Mouse (Mus musculus): ENCODE data around the gene Mlip. TPM values are rescaled to one million over a fixed set of nuclear protein-coding genes. Genes with fewer than 3 reads are reported as not detected.

Mlip gene
- polyA plus RNA-seq, 1 experiment from 2014 or later: 0.32 TPM

GRCm38 (mm10) chr9:77386751-77387150 lies 34.0 kb upstream of the Mlip start:
- ATAC-seq (ENCODE audit: low FRiP score, low TSS enrichment) (no peak), DNase-seq (ENCODE audit: low spot score) (no peak)
- Histone ChIP-seq H3K27me3 (ENCODE audit: control insufficient read depth, insufficient read depth, low read length) (no peaks in the 10 kb centered on the region), H3K9me3 (ENCODE audit: control insufficient read depth, low read length) (no peaks in the 10 kb centered on the region), H3K4me3 (ENCODE audit: low read depth, low read length) (no peak overlapping the region), H3K9ac (ENCODE audit: low read length) (no peak overlapping the region), H3K4me1 (replicated peaks; ENCODE audit: control insufficient read depth, insufficient read depth) (no peaks in the 10 kb centered on the region), H3K4me2 (replicated peaks; ENCODE audit: low read depth) (no peak overlapping the region), H3K36me3 (ENCODE audit: control insufficient read depth, insufficient read depth, low read length) (no peaks in the 10 kb centered on the region), H3K27ac (replicated peaks) (no peak overlapping the region)
- TF ChIP-seq EP300 (optimal IDR thresholded peaks at IDR 0.05): no peak
- TF ChIP-seq CTCF (IDR thresholded peaks at IDR 0.05; ENCODE audit: low read depth): peak; percentile 74
- 21% methylated on average over 1 of the region's 1 CpGs for WGBS

- Histone ChIP-seq H3K36me3 (ENCODE audit: control insufficient read depth, insufficient read depth, low read length) (no peaks in the 10 kb centered on the region), H3K4me3 (ENCODE audit: low read depth, low read length) (no peak overlapping the region), H3K27me3 (ENCODE audit: control insufficient read depth, insufficient read depth, low read length) (no peaks in the 10 kb centered on the region), H3K4me1 (replicated peaks; ENCODE audit: control insufficient read depth, insufficient read depth) (no peaks in the 10 kb centered on the region), H3K9me3 (ENCODE audit: control insufficient read depth, low read length) (no peaks in the 10 kb centered on the region), H3K27ac (replicated peaks) (no peak overlapping the region), H3K4me2 (replicated peaks; ENCODE audit: low read depth) (no peak overlapping the region), H3K9ac (ENCODE audit: low read length) (no peak overlapping the region)
- ATAC-seq (ENCODE audit: low FRiP score, low TSS enrichment) (no peak), DNase-seq (ENCODE audit: low spot score) (no peak)
- 80% methylated on average over 12 of the region's 12 CpGs for WGBS
- TF ChIP-seq EP300 (optimal IDR thresholded peaks at IDR 0.05): no peak
Observed at GRCm38 (mm10) chr9:77385611-77386010, 32.8 kb upstream of the Mlip start.

GRCm38 (mm10) chr9:77384651-77385050 lies 31.9 kb upstream of the Mlip start:
- no peaks in the 10 kb centered on the region for H3K4me1 ChIP-seq (replicated peaks; ENCODE audit: control insufficient read depth, insufficient read depth)
- H3K9ac ChIP-seq (ENCODE audit: low read length): no peak overlapping the region
- no peak for ATAC-seq (ENCODE audit: low FRiP score, low TSS enrichment)
- 86% methylated on average over 9 of the region's 9 CpGs for WGBS
- H3K4me3 ChIP-seq (ENCODE audit: low read depth, low read length): no peak overlapping the region
- no peaks in the 10 kb centered on the region for H3K9me3 ChIP-seq (ENCODE audit: control insufficient read depth, low read length)
- DNase-seq (ENCODE audit: low spot score): no peak
- no peaks in the 10 kb centered on the region for H3K27me3 ChIP-seq (ENCODE audit: control insufficient read depth, insufficient read depth, low read length)
- H3K4me2 ChIP-seq (replicated peaks; ENCODE audit: low read depth): no peak overlapping the region
- no peak for TF ChIP-seq CTCF (IDR thresholded peaks at IDR 0.05; ENCODE audit: low read depth)
- TF ChIP-seq EP300 (optimal IDR thresholded peaks at IDR 0.05): no peak
- no peaks in the 10 kb centered on the region for H3K36me3 ChIP-seq (ENCODE audit: control insufficient read depth, insufficient read depth, low read length)
- H3K27ac ChIP-seq (replicated peaks): no peak overlapping the region

- Histone ChIP-seq H3K36me3 (ENCODE audit: control insufficient read depth, insufficient read depth, low read length) (no peaks in the 10 kb centered on the region), H3K27me3 (ENCODE audit: control insufficient read depth, insufficient read depth, low read length) (no peaks in the 10 kb centered on the region)
Observed at GRCm38 (mm10) chr9:77383951-77384350, 31.2 kb upstream of the Mlip start.

GRCm38 (mm10) chr9:77382514-77382913 lies 29.7 kb upstream of the Mlip start:
- ATAC-seq (ENCODE audit: low FRiP score, low TSS enrichment): no peak
- H3K4me1 ChIP-seq (replicated peaks; ENCODE audit: control insufficient read depth, insufficient read depth): no peaks in the 10 kb centered on the region
- 61% methylated on average over 3 of the region's 3 CpGs for WGBS
- no peak overlapping the region for H3K27ac ChIP-seq (replicated peaks)
- H3K9me3 ChIP-seq (ENCODE audit: control insufficient read depth, low read length): no peaks in the 10 kb centered on the region
- H3K4me2 ChIP-seq (replicated peaks; ENCODE audit: low read depth): no peak overlapping the region
- H3K9ac ChIP-seq (ENCODE audit: low read length): no peak overlapping the region
- H3K36me3 ChIP-seq (ENCODE audit: control insufficient read depth, insufficient read depth, low read length): no peaks in the 10 kb centered on the region
- no peak for TF ChIP-seq EP300 (optimal IDR thresholded peaks at IDR 0.05)
- no peak for TF ChIP-seq CTCF (IDR thresholded peaks at IDR 0.05; ENCODE audit: low read depth)
- no peak overlapping the region for H3K4me3 ChIP-seq (ENCODE audit: low read depth, low read length)
- H3K27me3 ChIP-seq (ENCODE audit: control insufficient read depth, insufficient read depth, low read length): no peaks in the 10 kb centered on the region
- DNase-seq (ENCODE audit: low spot score): no peak

More at GRCm38 (mm10) chr9:77383951-77384350, 31.2 kb upstream of the Mlip start:
- H3K4me3 ChIP-seq (ENCODE audit: low read depth, low read length): no peak overlapping the region
- no peak overlapping the region for H3K9ac ChIP-seq (ENCODE audit: low read length)
- no peak for TF ChIP-seq EP300 (optimal IDR thresholded peaks at IDR 0.05)
- TF ChIP-seq CTCF (IDR thresholded peaks at IDR 0.05; ENCODE audit: low read depth): no peak
- no peak for ATAC-seq (ENCODE audit: low FRiP score, low TSS enrichment)
- H3K4me2 ChIP-seq (replicated peaks; ENCODE audit: low read depth): no peak overlapping the region
- no peaks in the 10 kb centered on the region for H3K9me3 ChIP-seq (ENCODE audit: control insufficient read depth, low read length)
- no peak for DNase-seq (ENCODE audit: low spot score)
- H3K4me1 ChIP-seq (replicated peaks; ENCODE audit: control insufficient read depth, insufficient read depth): no peaks in the 10 kb centered on the region
- H3K27ac ChIP-seq (replicated peaks): no peak overlapping the region
- 81% methylated on average over 4 of the region's 4 CpGs for WGBS

GRCm38 (mm10) chr9:77381565-77381964 lies 28.8 kb upstream of the Mlip start:
- H3K36me3 ChIP-seq (ENCODE audit: control insufficient read depth, insufficient read depth, low read length): no peaks in the 10 kb centered on the region
- H3K4me2 ChIP-seq (replicated peaks; ENCODE audit: low read depth): no peak overlapping the region
- no peaks in the 10 kb centered on the region for H3K4me1 ChIP-seq (replicated peaks; ENCODE audit: control insufficient read depth, insufficient read depth)
- no peaks in the 10 kb centered on the region for H3K27me3 ChIP-seq (ENCODE audit: control insufficient read depth, insufficient read depth, low read length)
- DNase-seq (ENCODE audit: low spot score) (peak; percentile 79), ATAC-seq (ENCODE audit: low FRiP score, low TSS enrichment) (no peak)
- H3K27ac ChIP-seq (replicated peaks): no peak overlapping the region
- no peak overlapping the region for H3K4me3 ChIP-seq (ENCODE audit: low read depth, low read length)
- WGBS: 7% methylated on average over 5 of the region's 5 CpGs
- TF ChIP-seq CTCF (IDR thresholded peaks at IDR 0.05; ENCODE audit: low read depth): peak; percentile 92
- no peak for TF ChIP-seq EP300 (optimal IDR thresholded peaks at IDR 0.05)
- no peaks in the 10 kb centered on the region for H3K9me3 ChIP-seq (ENCODE audit: control insufficient read depth, low read length)
- no peak overlapping the region for H3K9ac ChIP-seq (ENCODE audit: low read length)
